Comparison of ENCODE assay signal across 8 mouse cellular contexts in genomic region chr11:120045839-120046552, GRCm38 (mm10). TPM values are rescaled to one million over a fixed set of nuclear protein-coding genes. Genes with fewer than 3 reads are reported as not detected.
A peak's percentile ranks its signal among the peaks of the same experiment; 100 is the strongest.
DNase-seq lines count a peak whose midpoint lies in the region; ATAC-seq lines count a peak whose summit lies in the region.

No protein-coding gene starts in this region.

- H3K27ac ChIP-seq in lung, embryonic 15.5 days = no peak overlapping the region
- H3K27ac ChIP-seq in embryonic facial prominence, embryonic 10.5 days (replicated peaks) = peak overlapping the region; percentile 82; the same call in 1 of the 2 replicates
- no peak overlapping the region for H3K27ac ChIP-seq in heart, embryonic 15.5 days
- H3K27ac ChIP-seq in liver, embryonic 12.5 days = no peak overlapping the region

- peak overlapping the region; percentile 91 for H3K4me2 ChIP-seq in lung, embryonic 15.5 days
- H3K4me2 ChIP-seq in heart, embryonic 15.5 days = peak overlapping the region; percentile 96
- H3K4me2 ChIP-seq in liver, embryonic 12.5 days = peak overlapping the region; percentile 68; the same call in 1 of the 2 replicates

- H3K36me3 ChIP-seq in lung, embryonic 15.5 days = no peaks in the 10 kb centered on the region
- H3K36me3 ChIP-seq in embryonic facial prominence, embryonic 10.5 days (replicated peaks) = no peaks in the 10 kb centered on the region
- no peaks in the 10 kb centered on the region for H3K36me3 ChIP-seq in heart, embryonic 15.5 days
- H3K36me3 ChIP-seq in liver, embryonic 12.5 days = no peaks in the 10 kb centered on the region

- H3K9ac ChIP-seq in lung, embryonic 15.5 days = peak overlapping the region; percentile 38
- H3K9ac ChIP-seq in heart, embryonic 15.5 days = no peak overlapping the region
- no peak overlapping the region for H3K9ac ChIP-seq in liver, embryonic 12.5 days

- peaks cover 37% of the 10 kb centered on the region for H3K27me3 ChIP-seq in lung, embryonic 15.5 days
- H3K27me3 ChIP-seq in embryonic facial prominence, embryonic 10.5 days (replicated peaks; ENCODE audit: low read depth, poor library complexity, severe bottlenecking) = peaks cover 69% of the 10 kb centered on the region
- H3K27me3 ChIP-seq in heart, embryonic 15.5 days = peaks cover 50% of the 10 kb centered on the region
- H3K27me3 ChIP-seq in liver, embryonic 12.5 days (replicated peaks) = peaks cover 61% of the 10 kb centered on the region

- peak overlapping the region; percentile 51 for H3K4me3 ChIP-seq in lung, embryonic 15.5 days
- peak overlapping the region; percentile 77 for H3K4me3 ChIP-seq in embryonic facial prominence, embryonic 10.5 days
- peak overlapping the region; percentile 59 for H3K4me3 ChIP-seq in heart, embryonic 15.5 days
- H3K4me3 ChIP-seq in liver, embryonic 12.5 days = no peak overlapping the region

- DNase-seq in lung, postnatal 25 days (ENCODE audit: low spot score) = no peak
- DNase-seq in embryonic facial prominence, embryonic 10.5 days (ENCODE audit: low spot score) = peak; percentile 37
- DNase-seq in urinary bladder, postnatal 4 days (ENCODE audit: low spot score in 2 of 2) = no peak
- no peak for DNase-seq in ovary, postnatal 10 days (ENCODE audit: low spot score)
- no peak for DNase-seq in adrenal gland, adult 18-20 months (ENCODE audit: low spot score in 2 of 2)

- 41% methylated on average over 11 of the region's 11 CpGs for WGBS in lung, embryonic 15.5 days
- WGBS in embryonic facial prominence, embryonic 10.5 days = 45% methylated on average over 11 of the region's 11 CpGs
- 55% methylated on average over 11 of the region's 11 CpGs for WGBS in heart, embryonic 15.5 days
- 55% methylated on average over 11 of the region's 11 CpGs for WGBS in liver, embryonic 12.5 days (ENCODE audit: insufficient replicate concordance)

- no peak for ATAC-seq in lung, embryonic 15.5 days (ENCODE audit: borderline replicate concordance, extremely low read depth, low FRiP score, low TSS enrichment)
- no peak for ATAC-seq in heart, embryonic 15.5 days (replicated peaks; ENCODE audit: insufficient number of reproducible peaks, insufficient read depth, low FRiP score, low read depth)
- ATAC-seq in liver, embryonic 12.5 days = no peak

- peaks cover 42% of the 10 kb centered on the region for H3K4me1 ChIP-seq in lung, embryonic 15.5 days
- H3K4me1 ChIP-seq in embryonic facial prominence, embryonic 10.5 days = peaks cover 59% of the 10 kb centered on the region
- H3K4me1 ChIP-seq in heart, embryonic 15.5 days (replicated peaks) = peaks cover 40% of the 10 kb centered on the region
- H3K4me1 ChIP-seq in liver, embryonic 12.5 days = peaks cover 13% of the 10 kb centered on the region

- no peaks in the 10 kb centered on the region for H3K9me3 ChIP-seq in lung, embryonic 15.5 days
- H3K9me3 ChIP-seq in embryonic facial prominence, embryonic 10.5 days = no peaks in the 10 kb centered on the region
- H3K9me3 ChIP-seq in heart, embryonic 15.5 days (replicated peaks) = no peaks in the 10 kb centered on the region
- H3K9me3 ChIP-seq in liver, embryonic 12.5 days (replicated peaks) = no peaks in the 10 kb centered on the region

RNA-seq across cellular contexts. Expression of gene Aatk, which starts 1.0 kb away (rescaled TPM):
- 2.1 and 3.3 TPM in 2 replicates for polyA plus RNA-seq in lung, embryonic 15.5 days (2015; fragmentation: Nextera tagmentation; extraction: Ambion mirVana)
- polyA plus RNA-seq in embryonic facial prominence, embryonic 10.5 days (2016; fragmentation: Nextera tagmentation; extraction: Ambion mirVana) = 0.84 and 1.6 TPM in 2 replicates
- 0.68 and 2.5 TPM in 2 replicates for polyA plus RNA-seq in heart, embryonic 15.5 days (2015; fragmentation: Nextera tagmentation; extraction: Ambion mirVana)
- 0.37 and 0.49 TPM in 2 replicates for polyA plus RNA-seq in liver, embryonic 12.5 days (2016; fragmentation: Nextera tagmentation; extraction: Ambion mirVana)
- 10 to 100 TPM; 10.3 to 22.0 TPM for total RNA-seq in adrenal gland, adult 18-20 months (2021)

RNA-seq across cellular contexts. Expression of gene Cep131, which starts 40.6 kb away (rescaled TPM):
- 22.0 and 28.8 TPM in 2 replicates for polyA plus RNA-seq in lung, embryonic 15.5 days (2015; fragmentation: Nextera tagmentation; extraction: Ambion mirVana)
- polyA plus RNA-seq in embryonic facial prominence, embryonic 10.5 days (2016; fragmentation: Nextera tagmentation; extraction: Ambion mirVana) = 43.0 and 46.9 TPM in 2 replicates
- 9.9 and 16.5 TPM in 2 replicates for polyA plus RNA-seq in heart, embryonic 15.5 days (2015; fragmentation: Nextera tagmentation; extraction: Ambion mirVana)
- polyA plus RNA-seq in liver, embryonic 12.5 days (2016; fragmentation: Nextera tagmentation; extraction: Ambion mirVana) = 10.5 and 11.4 TPM in 2 replicates
- total RNA-seq in adrenal gland, adult 18-20 months (2021) = 10 to 100 TPM; 11.7 to 90.0 TPM

RNA-seq across cellular contexts. Expression of gene Tepsin, which starts 52.5 kb away (rescaled TPM):
- polyA plus RNA-seq in lung, embryonic 15.5 days (2015; fragmentation: Nextera tagmentation; extraction: Ambion mirVana) = 12.2 and 14.2 TPM in 2 replicates
- polyA plus RNA-seq in embryonic facial prominence, embryonic 10.5 days (2016; fragmentation: Nextera tagmentation; extraction: Ambion mirVana) = 20.2 and 21.4 TPM in 2 replicates
- 13.2 and 17.0 TPM in 2 replicates for polyA plus RNA-seq in heart, embryonic 15.5 days (2015; fragmentation: Nextera tagmentation; extraction: Ambion mirVana)
- 9.3 and 11.3 TPM in 2 replicates for polyA plus RNA-seq in liver, embryonic 12.5 days (2016; fragmentation: Nextera tagmentation; extraction: Ambion mirVana)
- total RNA-seq in adrenal gland, adult 18-20 months (2021) = 10 to 100 TPM; 12.3 to 15.4 TPM

RNA-seq across cellular contexts. Expression of gene Ndufaf8, which starts 52.7 kb away (rescaled TPM):
- polyA plus RNA-seq in lung, embryonic 15.5 days (2015; fragmentation: Nextera tagmentation; extraction: Ambion mirVana) = 68.0 and 75.9 TPM in 2 replicates
- polyA plus RNA-seq in embryonic facial prominence, embryonic 10.5 days (2016; fragmentation: Nextera tagmentation; extraction: Ambion mirVana) = 82.0 and 87.7 TPM in 2 replicates
- 80.9 and 84.1 TPM in 2 replicates for polyA plus RNA-seq in heart, embryonic 15.5 days (2015; fragmentation: Nextera tagmentation; extraction: Ambion mirVana)
- polyA plus RNA-seq in liver, embryonic 12.5 days (2016; fragmentation: Nextera tagmentation; extraction: Ambion mirVana) = 64.4 and 68.1 TPM in 2 replicates
- 10 to 100 TPM; 54.9 to 62.9 TPM for total RNA-seq in adrenal gland, adult 18-20 months (2021)
